Mouse (Mus musculus): ENCODE data around the gene Pde3b.
A peak's percentile ranks its signal among the peaks of the same experiment; 100 is the strongest.
"Not testable (repeated sequence)": the region's sequence is repeated elsewhere in the genome, so short reads cannot be mapped to it uniquely, and the experiment has no call there.

Pde3b gene

GRCm38 (mm10) chr7:114479779-114480178, 64.7 kb downstream of the Pde3b start:
- DNase-seq (ENCODE audit: inconsistent ontology term): peak; percentile 59

DNA sequence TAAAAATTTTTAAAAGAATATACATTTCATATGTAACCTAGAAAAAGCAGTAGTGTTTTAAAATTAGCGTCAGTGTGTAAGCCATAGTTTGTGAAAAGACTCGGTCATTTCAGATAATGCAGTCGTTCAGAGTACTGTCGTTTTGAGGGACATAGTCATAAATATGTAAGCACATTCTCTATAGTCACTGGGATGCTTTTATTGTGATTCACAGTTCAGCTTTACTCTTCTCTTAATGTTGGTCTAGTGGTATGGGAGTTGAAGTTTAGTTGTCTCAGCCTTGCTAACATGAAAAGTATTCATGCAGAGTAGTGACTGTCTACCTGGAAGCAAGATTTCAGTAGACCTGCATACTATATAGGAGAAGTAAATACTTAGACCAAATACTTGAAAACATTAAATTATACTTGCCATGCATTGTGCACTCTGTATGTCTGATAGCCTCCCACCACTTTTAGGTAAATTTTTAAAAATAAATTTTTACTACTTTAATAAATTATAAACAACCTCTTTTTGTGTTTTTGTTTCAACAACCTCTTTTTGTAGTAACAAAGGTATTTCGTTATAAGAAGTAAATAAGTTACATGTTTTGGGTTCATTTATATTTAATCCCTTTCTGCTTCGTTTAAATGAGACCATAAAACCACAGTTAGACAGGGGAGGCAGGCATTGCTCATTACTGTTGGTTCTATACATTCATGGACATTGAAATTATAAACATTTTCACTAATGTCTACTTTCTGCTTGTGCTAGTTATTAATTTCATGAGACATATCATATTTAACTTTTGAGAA, 65.3 kb downstream of the Pde3b start:
- DNase-seq (ENCODE audit: inconsistent ontology term): peak; percentile 14

DNA sequence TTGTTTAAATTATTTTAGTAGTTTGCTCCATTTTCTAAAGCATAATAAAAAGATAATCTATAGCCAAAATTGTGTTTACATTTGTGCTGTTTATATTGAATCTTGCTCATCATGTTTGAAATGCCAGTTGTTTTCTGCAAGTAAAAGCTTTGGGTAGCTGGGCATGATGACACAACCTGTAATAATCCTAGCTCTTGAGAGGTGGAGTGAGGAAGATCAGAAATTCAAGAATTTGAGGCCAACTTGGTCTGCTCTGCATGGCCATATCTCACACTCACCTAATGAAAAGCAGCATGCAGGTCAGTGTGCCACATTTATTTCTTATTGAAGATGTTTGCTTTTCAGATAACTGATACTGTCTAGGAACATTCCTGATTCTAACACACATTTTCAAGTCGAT, 65.9 kb downstream of the Pde3b start:
- no peak for DNase-seq (ENCODE audit: inconsistent ontology term)

DNA sequence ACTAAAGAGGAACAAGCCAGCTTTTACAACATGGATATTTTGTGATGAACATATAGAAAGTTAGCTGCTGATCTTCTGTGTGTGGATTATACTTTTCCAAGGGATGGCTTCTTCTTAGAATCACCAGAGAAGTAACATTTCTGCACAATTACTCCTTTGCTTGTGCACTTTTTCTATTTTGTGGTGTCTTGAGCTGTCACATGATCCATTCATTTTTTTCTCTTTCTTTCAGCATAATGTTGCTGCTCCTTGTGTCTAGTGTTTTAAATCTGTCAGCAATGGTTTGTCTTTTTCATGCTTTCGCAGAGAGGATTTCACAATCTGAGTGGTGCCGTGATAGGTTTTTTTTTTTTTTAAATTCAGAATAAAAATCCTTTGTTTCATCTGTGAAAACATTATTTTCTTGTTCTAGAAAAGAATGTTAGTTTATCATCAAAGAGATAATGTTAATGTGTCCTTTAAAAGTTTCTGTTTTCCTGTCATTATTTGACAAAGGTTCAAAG, 66.4 kb downstream of the Pde3b start:
- DNase-seq (ENCODE audit: inconsistent ontology term): no peak

DNA sequence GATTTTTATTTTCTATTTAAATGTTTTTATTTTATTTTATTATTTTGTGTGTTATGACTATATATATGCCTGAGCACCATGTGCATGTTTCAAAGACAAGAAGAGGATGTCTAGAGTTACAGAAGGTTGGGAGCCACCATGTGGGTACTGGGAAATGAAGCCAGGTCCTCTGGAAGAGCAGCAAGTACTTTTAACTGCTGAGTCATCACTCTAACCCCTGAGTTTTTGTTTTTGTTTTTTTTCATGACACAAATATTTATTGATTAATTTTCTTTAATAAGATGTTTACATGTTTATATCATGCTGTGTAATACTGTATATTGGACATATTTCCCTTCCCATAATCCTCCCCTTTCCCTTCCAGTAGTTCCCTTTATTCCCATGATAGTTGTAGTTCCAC, 77.5 kb downstream of the Pde3b start:
- DNase-seq (ENCODE audit: inconsistent ontology term): no peak

DNA sequence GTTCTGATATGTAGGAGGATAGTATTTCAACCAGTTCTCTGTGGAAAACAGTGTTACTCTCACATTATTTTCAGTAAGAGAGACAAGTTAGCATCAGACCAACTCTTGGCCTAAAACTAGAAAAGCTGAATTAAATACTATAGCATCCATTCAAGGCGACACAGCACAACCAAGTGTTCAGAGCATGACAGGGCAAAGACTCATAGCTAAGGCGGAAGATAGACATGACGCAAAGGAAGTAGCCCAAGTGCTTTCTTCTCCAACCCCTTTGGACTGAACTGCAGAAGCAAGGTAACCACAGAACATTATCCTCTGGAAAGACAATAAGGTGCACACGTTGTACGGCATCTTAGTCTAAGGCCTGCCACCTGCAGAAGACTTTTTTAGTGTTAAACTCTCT, 79.0 kb downstream of the Pde3b start:
- no peak for DNase-seq (ENCODE audit: inconsistent ontology term)

DNA sequence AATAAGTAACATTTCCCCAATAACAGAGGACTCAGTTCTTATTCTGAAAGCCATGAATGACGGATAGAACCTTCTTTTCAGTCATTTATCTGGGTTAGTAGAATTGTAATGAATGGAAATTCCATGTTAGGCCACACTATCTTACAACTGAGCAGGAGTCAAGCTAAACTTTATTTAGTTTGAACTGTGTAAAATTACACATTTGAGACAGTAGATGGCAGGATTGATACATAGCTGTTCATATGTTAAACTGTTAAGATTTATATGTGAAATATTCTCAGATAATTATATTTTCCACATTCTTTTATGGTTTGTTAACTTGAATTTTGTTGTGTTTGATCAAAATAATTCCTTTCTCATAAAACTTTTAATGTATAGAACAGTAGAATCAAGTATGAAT, 84.2 kb downstream of the Pde3b start:
- DNase-seq (ENCODE audit: inconsistent ontology term): no peak

DNA sequence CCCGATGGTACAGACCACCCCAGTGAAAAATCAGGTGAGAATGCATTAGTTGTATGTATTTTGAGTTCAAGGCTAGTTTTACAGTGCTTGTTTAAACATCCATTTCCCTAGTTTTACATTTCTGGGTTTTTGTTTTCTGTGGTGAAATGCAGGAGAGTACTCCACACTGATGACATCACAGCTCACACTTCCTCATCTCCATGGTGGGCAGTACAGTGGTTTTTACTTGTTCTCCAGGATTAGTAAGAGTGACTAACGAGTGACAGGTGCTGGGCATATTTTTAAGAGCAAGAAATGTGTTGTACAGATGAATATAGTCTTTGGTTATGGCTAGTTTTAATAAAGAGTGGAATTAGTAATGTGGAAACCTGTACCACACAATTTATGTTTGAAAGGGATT, 93.8 kb downstream of the Pde3b start:
- no peak for DNase-seq (ENCODE audit: inconsistent ontology term)

DNA sequence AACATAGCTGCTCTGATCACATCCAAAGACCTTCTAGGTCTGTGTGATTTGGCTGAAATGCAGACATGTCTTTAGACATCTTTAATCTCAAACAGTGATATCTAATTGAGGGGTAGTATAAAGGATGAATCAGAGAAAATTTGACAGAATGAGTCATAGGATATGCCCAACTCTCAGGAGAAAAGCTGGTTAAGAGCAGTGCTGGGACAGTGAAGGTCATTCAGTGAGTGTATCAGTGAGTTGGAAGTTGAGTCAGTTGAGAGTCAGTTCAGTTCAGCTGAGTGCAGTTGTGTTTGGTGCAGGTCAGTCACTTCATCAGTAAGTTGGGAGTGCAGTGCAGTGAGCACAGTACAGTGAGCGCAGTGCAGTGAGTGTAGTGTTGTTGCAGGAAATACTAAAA, 105.0 kb downstream of the Pde3b start:
- DNase-seq (ENCODE audit: inconsistent ontology term): peak; percentile 13

DNA sequence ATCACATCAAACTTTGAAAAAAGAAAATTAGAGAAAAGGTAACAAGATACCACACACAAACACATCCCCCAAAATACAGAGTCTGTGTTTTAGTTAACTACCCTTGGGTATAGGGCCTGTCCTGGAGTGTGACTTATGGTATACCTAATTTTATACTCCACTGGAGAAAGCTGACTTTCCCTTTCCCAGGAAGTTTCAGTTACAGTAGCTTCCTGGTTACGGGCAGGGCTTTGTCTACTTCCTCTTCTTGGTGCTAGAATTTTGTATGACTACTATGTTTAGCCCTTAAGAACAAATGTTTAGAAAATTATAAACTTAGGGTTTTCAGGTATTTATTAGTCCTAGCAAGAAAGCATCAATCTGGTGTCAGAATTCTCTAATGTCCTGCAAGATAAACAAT, 111.2 kb downstream of the Pde3b start:
- DNase-seq (ENCODE audit: inconsistent ontology term): no peak

DNA sequence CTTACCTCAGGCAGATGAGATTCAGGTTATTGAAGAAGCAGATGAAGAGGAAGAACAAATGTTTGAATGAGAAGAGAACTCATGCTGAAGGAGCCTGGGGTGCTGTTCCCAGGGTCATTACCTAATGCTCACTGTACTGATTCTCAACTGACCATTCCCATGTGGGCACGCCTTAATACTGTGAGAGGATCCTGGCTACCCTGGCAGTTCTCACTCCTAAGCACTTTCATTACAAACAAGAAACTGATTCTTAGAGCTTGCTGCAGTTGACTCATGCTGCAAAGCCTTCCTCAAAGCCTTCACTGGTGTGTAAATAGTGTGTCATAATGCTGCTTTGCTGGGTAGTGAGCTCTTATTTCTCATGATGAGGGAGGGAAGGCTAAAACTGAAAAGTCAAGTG, 121.1 kb downstream of the Pde3b start:
- no peak for DNase-seq (ENCODE audit: inconsistent ontology term)

- DNase-seq (ENCODE audit: inconsistent ontology term): peak; percentile 96
Observed at GRCm38 (mm10) chr7:114562531-114563241, 147.6 kb downstream of the Pde3b start, which contains the start of gene Cyp2r1. Cyp2r1 (minus strand) TSS chr7:114562972.

DNA sequence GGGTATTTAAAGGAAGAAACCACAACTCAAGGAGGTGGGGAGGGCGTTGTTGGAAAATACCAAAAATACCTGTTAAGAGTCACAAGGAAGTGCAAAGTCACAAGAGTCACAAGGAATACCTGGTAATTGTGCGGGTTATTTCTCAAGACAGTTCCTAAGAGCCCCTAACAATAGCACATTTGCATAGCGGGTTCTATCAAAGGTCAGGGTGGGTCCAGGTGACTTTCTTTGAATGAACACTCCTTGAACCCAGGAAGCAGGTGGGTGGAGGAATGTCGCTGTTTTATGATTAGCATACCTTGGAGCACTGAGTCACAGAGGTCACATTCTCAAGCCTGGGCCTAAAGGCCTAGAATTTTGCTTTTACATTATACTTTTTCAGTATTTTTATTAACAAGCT, 158.8 kb downstream of the Pde3b start:
- DNase-seq (ENCODE audit: inconsistent ontology term): not testable (repeated sequence)

DNA sequence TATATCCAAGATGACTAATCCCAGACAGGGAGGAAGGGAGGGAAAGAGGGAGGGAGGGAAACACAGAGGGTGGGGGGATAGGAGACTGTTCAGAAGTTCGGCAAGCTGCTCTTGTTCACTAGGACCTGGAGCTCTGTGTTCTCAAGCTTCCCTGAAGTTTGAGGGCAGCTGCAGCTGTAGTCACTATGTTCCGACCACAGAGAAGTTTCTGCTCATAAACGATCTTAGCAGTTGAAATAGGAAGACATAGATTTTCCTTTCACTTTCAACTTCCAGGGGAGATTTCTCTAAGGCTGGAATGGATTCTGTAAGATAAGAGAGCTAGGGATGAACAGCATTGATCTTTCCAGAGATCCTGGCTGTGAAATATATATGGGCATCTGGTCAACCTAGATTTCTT, 161.8 kb downstream of the Pde3b start:
- no peak for DNase-seq (ENCODE audit: inconsistent ontology term)

DNA sequence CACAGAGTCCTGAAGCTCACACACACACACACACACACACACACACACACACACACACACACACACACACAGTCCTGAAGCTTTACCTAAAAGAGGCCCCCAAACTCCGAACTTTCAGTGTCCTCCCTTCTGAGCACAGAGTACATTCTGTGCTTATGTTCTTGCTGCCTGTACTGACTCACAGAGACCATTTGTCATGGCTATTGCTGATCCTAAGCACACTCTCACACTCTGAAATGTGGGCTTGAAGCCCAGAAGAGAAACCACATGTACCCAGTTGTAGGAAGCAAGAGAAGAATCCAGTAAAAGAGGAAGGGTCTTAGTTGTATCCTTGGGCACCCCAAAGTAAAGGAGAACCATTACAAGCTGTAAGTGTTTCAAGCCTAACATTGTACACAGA, 162.6 kb downstream of the Pde3b start:
- DNase-seq (ENCODE audit: inconsistent ontology term): peak; percentile 27

DNA sequence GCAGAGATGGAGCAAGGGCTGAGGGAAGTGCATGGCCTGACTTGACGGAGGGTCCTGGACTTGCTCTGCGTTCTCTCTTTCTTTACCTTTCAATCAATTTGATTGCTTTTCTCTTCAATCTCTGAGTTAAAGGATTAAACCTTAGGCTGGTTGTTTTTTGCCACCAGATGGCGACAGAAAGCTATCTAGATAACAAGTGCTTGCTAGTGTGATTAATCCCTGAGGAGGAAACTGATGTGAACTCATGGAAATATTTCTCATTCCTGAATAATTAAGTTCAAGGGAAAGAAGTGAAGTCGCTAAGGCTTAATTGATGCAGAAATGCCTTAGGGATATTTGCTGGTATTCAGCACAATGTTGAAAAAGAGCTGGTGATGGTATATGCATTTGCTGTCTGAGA, 165.3 kb downstream of the Pde3b start:
- DNase-seq (ENCODE audit: inconsistent ontology term): peak; percentile 83

GRCm38 (mm10) chr7:114581200-114581599, 166.1 kb downstream of the Pde3b start:
- no peak for DNase-seq (ENCODE audit: inconsistent ontology term)

GRCm38 (mm10) chr7:114582441-114582840, 167.4 kb downstream of the Pde3b start:
- no peak for DNase-seq (ENCODE audit: inconsistent ontology term)

All from Muller cell, postnatal 12 days (primary cell).